ENCODE assay signal across 8 mouse cellular contexts in genomic region chr19:12488969-12489674, GRCm38 (mm10). TPM values are rescaled to one million over a fixed set of nuclear protein-coding genes. Genes with fewer than 3 reads are reported as not detected.
DNase-seq lines count a peak whose midpoint lies in the region; ATAC-seq and TF ChIP-seq lines count a peak whose summit lies in the region.

No protein-coding gene starts in this region.

- DNase-seq in lung, postnatal 14 days: no peak
- DNase-seq in forebrain, postnatal 0 days: peak; percentile 45
- peak; percentile 89 to 91 for DNase-seq in kidney, adult 8-10 months
- DNase-seq in lung, postnatal 10 days: peak; percentile 46
- peak; percentile 65 for DNase-seq in testis, postnatal 14 days (ENCODE audit: low spot score)
- DNase-seq in gastrocnemius, adult 8-10 months (ENCODE audit: low spot score in 2 of 2): no peak
- DNase-seq in right cerebral cortex, adult 18-20 months: no peak

- H3K27me3 ChIP-seq in lung, embryonic 15.5 days: no peaks in the 10 kb centered on the region
- no peaks in the 10 kb centered on the region for H3K27me3 ChIP-seq in forebrain, postnatal 0 days (ENCODE audit: insufficient read depth, low read length)

- no peak overlapping the region for H3K9ac ChIP-seq in lung, embryonic 15.5 days
- H3K9ac ChIP-seq in forebrain, postnatal 0 days: no peak overlapping the region

- H3K27ac ChIP-seq in lung, embryonic 15.5 days: peak overlapping the region; percentile 95
- H3K27ac ChIP-seq in forebrain, postnatal 0 days (ENCODE audit: low read depth, low read length): peak overlapping the region; percentile 1; the same call in 1 of the 2 replicates

- no peak overlapping the region for H3K4me2 ChIP-seq in lung, embryonic 15.5 days
- no peak overlapping the region for H3K4me2 ChIP-seq in forebrain, postnatal 0 days (ENCODE audit: low read depth)

- H3K9me3 ChIP-seq in lung, embryonic 15.5 days: no peaks in the 10 kb centered on the region
- no peaks in the 10 kb centered on the region for H3K9me3 ChIP-seq in forebrain, postnatal 0 days (ENCODE audit: low read length)

- peaks cover 23% of the 10 kb centered on the region for H3K36me3 ChIP-seq in lung, embryonic 15.5 days
- peaks cover 52% of the 10 kb centered on the region for H3K36me3 ChIP-seq in forebrain, postnatal 0 days (ENCODE audit: insufficient read depth)

- no peak for TF ChIP-seq CTCF in forebrain, postnatal 0 days (IDR thresholded peaks at IDR 0.05; ENCODE audit: low read depth)

- no peak overlapping the region for H3K4me3 ChIP-seq in lung, embryonic 15.5 days
- H3K4me3 ChIP-seq in forebrain, postnatal 0 days (ENCODE audit: low read depth, low read length): no peak overlapping the region

- 35% methylated on average over 8 of the region's 8 CpGs for WGBS in lung, embryonic 15.5 days
- WGBS in forebrain, postnatal 0 days: 6% methylated on average over 8 of the region's 8 CpGs

- no peak for ATAC-seq in lung, embryonic 15.5 days (ENCODE audit: borderline replicate concordance, extremely low read depth, low FRiP score, low TSS enrichment)
- ATAC-seq in forebrain, postnatal 0 days: peak; percentile 69

- H3K4me1 ChIP-seq in lung, embryonic 15.5 days: peaks cover 56% of the 10 kb centered on the region
- H3K4me1 ChIP-seq in forebrain, postnatal 0 days (ENCODE audit: insufficient read depth): peaks cover 8% of the 10 kb centered on the region; the same call in 1 of the 2 replicates

RNA-seq across cellular contexts. Expression of gene Dtx4, which starts 12.1 kb away (rescaled TPM):
- polyA plus RNA-seq in lung, embryonic 15.5 days (2015; fragmentation: Nextera tagmentation; extraction: Ambion mirVana): 16.1 and 16.5 TPM in 2 replicates
- 43.2 and 48.8 TPM in 2 replicates for total RNA-seq in forebrain, postnatal 0 days (2014; rRNA removed)
- 20.6 and 21.2 TPM in 2 replicates for polyA plus RNA-seq in forebrain, postnatal 0 days (2015; fragmentation: Nextera tagmentation; extraction: Ambion mirVana)
- 1 to 10 TPM; 2.1 to 2.6 (median 2.4) TPM for total RNA-seq in gastrocnemius, adult 8-10 months (2022)

RNA-seq across cellular contexts. Expression of gene Mpeg1, which starts 28.5 kb away (rescaled TPM):
- polyA plus RNA-seq in lung, embryonic 15.5 days (2015; fragmentation: Nextera tagmentation; extraction: Ambion mirVana): 0.67 and 1.0 TPM in 2 replicates
- total RNA-seq in forebrain, postnatal 0 days (2014; rRNA removed): 3.2 and 3.5 TPM in 2 replicates
- polyA plus RNA-seq in forebrain, postnatal 0 days (2015; fragmentation: Nextera tagmentation; extraction: Ambion mirVana): 0.63 and 1.1 TPM in 2 replicates
- 1 to 10 TPM in 2 of 4 experiments, under 1 TPM in 2; 0.53 to 1.4 (median 0.91) TPM for total RNA-seq in gastrocnemius, adult 8-10 months (2022)

RNA-seq across cellular contexts. Expression of gene Fam111a, which starts 56.4 kb away (rescaled TPM):
- 32.0 TPM in 2 replicates for polyA plus RNA-seq in lung, embryonic 15.5 days (2015; fragmentation: Nextera tagmentation; extraction: Ambion mirVana)
- 4.3 and 4.4 TPM in 2 replicates for total RNA-seq in forebrain, postnatal 0 days (2014; rRNA removed)
- polyA plus RNA-seq in forebrain, postnatal 0 days (2015; fragmentation: Nextera tagmentation; extraction: Ambion mirVana): 2.9 and 3.2 TPM in 2 replicates
- 1 to 10 TPM in 3 of 4 experiments, under 1 TPM in 1; 0.92 to 1.9 (median 1.2) TPM for total RNA-seq in gastrocnemius, adult 8-10 months (2022)

Comparison
In these comparisons a context has a peak if more than half of its experiments do, and no peak if none do; other contexts are left out.
1. DNase-seq: peak in forebrain, postnatal 0 days (single experiment), kidney, adult 8-10 months (2 of 2), lung, postnatal 10 days (single experiment) and testis, postnatal 14 days (single experiment); none in lung, postnatal 14 days (single experiment), gastrocnemius, adult 8-10 months (0 of 2) and right cerebral cortex, adult 18-20 months (single experiment).
2. RNA of gene Dtx4, which starts 12.1 kb away (total RNA-seq): 43.2 to 48.8 TPM in forebrain, postnatal 0 days; 2.1 to 2.6 TPM in gastrocnemius, adult 8-10 months; every median in the first group is over 10 times any median in the second.